8 mouse cellular contexts compared by ENCODE assay signal in genomic region chr9:22557467-22557866, GRCm38 (mm10).
A peak's percentile ranks its signal among the peaks of the same experiment; 100 is the strongest.
DNase-seq lines count a peak whose midpoint lies in the region; ATAC-seq and TF ChIP-seq lines count a peak whose summit lies in the region.
"Had no signal": no experiment of that assay in that cellular context is flagged by ENCODE, and none has a peak within 500 bp of the region (broad histone marks: within the 10 kb centered on the region; RNA-seq: fewer than 3 reads in every experiment).

No protein-coding gene starts in this region.

- no peak overlapping the region for H3K9ac ChIP-seq in forebrain, embryonic 16.5 days (replicated peaks; ENCODE audit: low read depth, low read length)
- H3K9ac ChIP-seq in intestine, embryonic 14.5 days (ENCODE audit: low read length) = no peak overlapping the region
- no peak overlapping the region for H3K9ac ChIP-seq in midbrain, embryonic 13.5 days (replicated peaks)

- H3K4me2 ChIP-seq in forebrain, embryonic 16.5 days (ENCODE audit: low read length) = no peak overlapping the region
- H3K4me2 ChIP-seq in intestine, embryonic 14.5 days (ENCODE audit: low read length) = no peak overlapping the region
- no peak overlapping the region for H3K4me2 ChIP-seq in midbrain, embryonic 13.5 days (replicated peaks)

- peak; percentile 87 for TF ChIP-seq CTCF in left cerebral cortex, adult 2 months (IDR thresholded peaks at IDR 0.05)
- peak; percentile 91 for TF ChIP-seq CTCF in spleen, adult 2 months (IDR thresholded peaks at IDR 0.05; ENCODE audit: extremely low read depth, insufficient read depth, insufficient read length, insufficient replicate concordance)

- intact Hi-C loops in left cerebral cortex, adult 2 months (cut with DNase I) = loop anchor here (1.0 to 10.0 kb wide), 4 partner anchors 147 to 693 kb away; no protein-coding TSS in a partner anchor

- WGBS in forebrain, embryonic 16.5 days = 52% methylated on average over 13 of the region's 13 CpGs
- 61% methylated on average over 13 of the region's 13 CpGs for WGBS in intestine, embryonic 14.5 days
- 55% methylated on average over 13 of the region's 13 CpGs for WGBS in midbrain, embryonic 13.5 days
- 66% methylated on average over 13 of the region's 13 CpGs for WGBS in spleen, adult 2 months

- peak; percentile 83 for DNase-seq in R1 (ENCODE audit: low read depth, low spot score)
- peak; percentile 36 for DNase-seq in c-Kit-positive CD71-positive TER-119-positive erythroid progenitor cells, embryonic 14.5 days (ENCODE audit: low spot score)
- peak; percentile 80 for DNase-seq in intestine, embryonic 14.5 days (ENCODE audit: low spot score)
- DNase-seq in left cerebral cortex, adult 2 months (ENCODE audit: extremely low spot score in 1 of 2, low spot score in 2 of 2) = peak; percentile 76 to 81
- DNase-seq in spleen, adult 2 months (ENCODE audit: low read depth in 1 of 2, low spot score in 2 of 2) = peak; percentile 14 to 69

- no peak for TF ChIP-seq POLR2A in spleen, adult 2 months (IDR thresholded peaks at IDR 0.05; ENCODE audit: low read depth, low read length)

- no peak overlapping the region for H3K27ac ChIP-seq in forebrain, embryonic 16.5 days (ENCODE audit: low read length)
- H3K27ac ChIP-seq in intestine, embryonic 14.5 days (ENCODE audit: low read depth) = no peak overlapping the region
- no peak overlapping the region for H3K27ac ChIP-seq in left cerebral cortex, adult 2 months
- H3K27ac ChIP-seq in midbrain, embryonic 13.5 days = no peak overlapping the region
- no peak overlapping the region for H3K27ac ChIP-seq in spleen, adult 2 months (ENCODE audit: insufficient read depth, low read length)

- no peaks in the 10 kb centered on the region; the same call in 1 of the 2 replicates for H3K9me3 ChIP-seq in forebrain, embryonic 16.5 days (ENCODE audit: control insufficient read depth, low read length)
- no peaks in the 10 kb centered on the region for H3K9me3 ChIP-seq in intestine, embryonic 14.5 days (ENCODE audit: control insufficient read depth, low read length)
- H3K9me3 ChIP-seq in midbrain, embryonic 13.5 days = no peaks in the 10 kb centered on the region
- H3K9me3 ChIP-seq: megakaryocyte, embryonic 14.5 days had no signal

- ATAC-seq in forebrain, embryonic 16.5 days = peak; percentile 40; the same call in 1 of the 2 replicates
- ATAC-seq in intestine, embryonic 14.5 days (replicated peaks; ENCODE audit: low FRiP score, low TSS enrichment, low read depth) = no peak
- ATAC-seq in midbrain, embryonic 13.5 days = peak; percentile 37; the same call in 1 of the 2 replicates

- H3K4me3 ChIP-seq in forebrain, embryonic 16.5 days (replicated peaks; ENCODE audit: low read length) = no peak overlapping the region
- H3K4me3 ChIP-seq in intestine, embryonic 14.5 days (ENCODE audit: low read depth, low read length) = no peak overlapping the region
- no peak overlapping the region for H3K4me3 ChIP-seq in left cerebral cortex, adult 2 months
- no peak overlapping the region for H3K4me3 ChIP-seq in midbrain, embryonic 13.5 days (replicated peaks)
- H3K4me3 ChIP-seq in spleen, adult 2 months (ENCODE audit: extremely low read depth, insufficient read depth, insufficient read length) = no peak overlapping the region
- H3K4me3 ChIP-seq: megakaryocyte, embryonic 14.5 days had no signal

- H3K4me1 ChIP-seq in forebrain, embryonic 16.5 days (replicated peaks; ENCODE audit: control insufficient read depth, insufficient read depth, low read length) = no peaks in the 10 kb centered on the region
- no peaks in the 10 kb centered on the region for H3K4me1 ChIP-seq in intestine, embryonic 14.5 days (replicated peaks; ENCODE audit: control insufficient read depth, insufficient read depth, low read length)
- no peaks in the 10 kb centered on the region for H3K4me1 ChIP-seq in midbrain, embryonic 13.5 days (replicated peaks)
- H3K4me1 ChIP-seq in spleen, adult 2 months (ENCODE audit: control insufficient read depth, insufficient read depth, insufficient read length) = no peaks in the 10 kb centered on the region
- H3K4me1 ChIP-seq: megakaryocyte, embryonic 14.5 days had no signal

- no peaks in the 10 kb centered on the region for H3K36me3 ChIP-seq in forebrain, embryonic 16.5 days (ENCODE audit: control insufficient read depth, insufficient read depth)
- no peaks in the 10 kb centered on the region for H3K36me3 ChIP-seq in intestine, embryonic 14.5 days (ENCODE audit: control insufficient read depth, insufficient read depth, low read length)
- no peaks in the 10 kb centered on the region for H3K36me3 ChIP-seq in midbrain, embryonic 13.5 days
- no peaks in the 10 kb centered on the region for H3K36me3 ChIP-seq in spleen, adult 2 months (ENCODE audit: control insufficient read depth, insufficient read depth, low read length)

- no peaks in the 10 kb centered on the region for H3K27me3 ChIP-seq in forebrain, embryonic 16.5 days (replicated peaks; ENCODE audit: control insufficient read depth, insufficient read depth, low read length)
- no peaks in the 10 kb centered on the region for H3K27me3 ChIP-seq in intestine, embryonic 14.5 days (replicated peaks; ENCODE audit: control insufficient read depth, insufficient read depth, low read length)
- H3K27me3 ChIP-seq in midbrain, embryonic 13.5 days = no peaks in the 10 kb centered on the region
- H3K27me3 ChIP-seq in spleen, adult 2 months (ENCODE audit: control insufficient read depth, insufficient read depth, low read length) = no peaks in the 10 kb centered on the region
- H3K27me3 ChIP-seq: megakaryocyte, embryonic 14.5 days had no signal
